Mouse (Mus musculus): ENCODE measurements around the gene Spns1. TPM values are rescaled to one million over a fixed set of nuclear protein-coding genes. Genes with fewer than 3 reads are reported as not detected.
A peak's percentile ranks its signal among the peaks of the same experiment; 100 is the strongest.
"Not testable (repeated sequence)": the region's sequence is repeated elsewhere in the genome, so short reads cannot be mapped to it uniquely, and the experiment has no call there.

The Spns1 gene
- polyA plus RNA-seq, 2 experiments = 11.6 to 21.7 TPM

DNA sequence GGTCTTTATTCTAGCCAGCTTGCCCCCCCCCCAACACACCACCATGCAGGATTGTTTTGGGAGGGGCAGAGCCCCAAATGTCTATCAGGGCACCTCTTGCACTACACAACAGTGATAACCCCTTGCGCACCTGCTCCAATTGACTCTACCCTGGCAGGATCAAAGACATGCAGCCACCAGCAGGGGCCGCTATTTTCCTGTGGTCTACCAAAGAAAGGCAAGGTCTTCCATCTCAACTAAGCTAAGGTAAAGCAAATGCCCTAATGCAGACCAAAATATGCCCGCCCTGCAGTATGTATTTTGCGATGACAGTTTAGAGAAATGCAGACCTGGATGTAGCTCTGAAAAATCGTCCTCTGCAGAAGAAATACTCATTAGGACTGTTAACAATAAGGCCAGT lies 22.3 kb upstream of the Spns1 start:
- Histone ChIP-seq H3K27me3 (ENCODE audit: control insufficient read depth, insufficient read depth, low read length) (no peaks in the 10 kb centered on the region), H3K4me2 (ENCODE audit: low read depth) (no peak overlapping the region), H3K27ac (no peak overlapping the region), H3K4me1 (replicated peaks; ENCODE audit: control insufficient read depth in 2 of 2, insufficient read depth in 2 of 2, low read length in 1 of 2) (peaks cover 15 to 17% of the 10 kb centered on the region in 2 experiments), H3K4me3 (ENCODE audit: insufficient read depth in 1 of 2, low read depth in 2 of 2, low read length in 2 of 2) (no peak overlapping the region), H3K36me3 (replicated peaks; ENCODE audit: control insufficient read depth, insufficient read depth, low read depth) (no peaks in the 10 kb centered on the region), H3K9ac (replicated peaks) (no peak overlapping the region), H3K9me3 (ENCODE audit: control insufficient read depth, low read length) (no peaks in the 10 kb centered on the region)
- whole genome bisulfite sequencing (ENCODE audit: insufficient replicate concordance) = 4% methylated on average over 5 of the region's 5 CpGs
- TF ChIP-seq EP300 (IDR thresholded peaks at IDR 0.05; ENCODE audit: low read depth) = no peak
- peak; percentile 93 for TF ChIP-seq CTCF (IDR thresholded peaks at IDR 0.05; ENCODE audit: low read depth)
- ATAC-seq (ENCODE audit: insufficient read depth) (no peak), DNase-seq (ENCODE audit: low read depth in 3 of 3, low spot score in 3 of 3) (peak; percentile 47 to 68 (median 68))

DNA sequence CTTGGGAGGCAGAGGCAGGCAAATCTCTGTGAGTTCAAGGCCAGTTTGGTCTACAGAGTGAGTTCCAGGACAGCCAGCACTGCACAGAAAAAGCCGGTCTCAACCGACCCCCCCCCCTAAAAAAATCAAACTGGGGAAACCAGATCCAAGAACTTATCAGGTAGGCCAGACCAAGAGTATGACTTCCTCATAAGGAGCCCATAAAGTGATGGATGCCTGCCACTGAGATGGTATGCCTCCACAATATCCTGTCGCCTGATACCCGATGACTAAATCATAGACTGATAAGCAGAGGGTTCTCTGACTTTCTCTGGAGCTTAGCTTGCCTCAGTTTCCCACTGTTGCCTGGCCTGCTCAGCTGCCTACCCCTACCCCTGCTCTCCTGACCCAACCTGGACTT lies 20.6 kb upstream of the Spns1 start:
- TF ChIP-seq EP300 (IDR thresholded peaks at IDR 0.05; ENCODE audit: low read depth) = no peak
- no peak for TF ChIP-seq CTCF (IDR thresholded peaks at IDR 0.05; ENCODE audit: low read depth)
- Histone ChIP-seq H3K9ac (replicated peaks) (no peak overlapping the region), H3K27me3 (ENCODE audit: control insufficient read depth, insufficient read depth, low read length) (no peaks in the 10 kb centered on the region), H3K36me3 (replicated peaks; ENCODE audit: control insufficient read depth, insufficient read depth, low read depth) (no peaks in the 10 kb centered on the region), H3K4me3 (ENCODE audit: insufficient read depth in 1 of 2, low read depth in 2 of 2, low read length in 2 of 2) (no peak overlapping the region), H3K4me1 (replicated peaks; ENCODE audit: control insufficient read depth in 2 of 2, insufficient read depth in 2 of 2, low read length in 1 of 2) (peaks cover 15 to 17% of the 10 kb centered on the region in 2 experiments), H3K4me2 (ENCODE audit: low read depth) (no peak overlapping the region), H3K27ac (no peak overlapping the region), H3K9me3 (ENCODE audit: control insufficient read depth, low read length) (no peaks in the 10 kb centered on the region)
- DNase-seq (ENCODE audit: low read depth in 3 of 3, low spot score in 3 of 3) = no peak
- 13% methylated on average over 4 of the region's 4 CpGs for WGBS (ENCODE audit: insufficient replicate concordance)
- no peak for ATAC-seq (ENCODE audit: insufficient read depth)

DNA sequence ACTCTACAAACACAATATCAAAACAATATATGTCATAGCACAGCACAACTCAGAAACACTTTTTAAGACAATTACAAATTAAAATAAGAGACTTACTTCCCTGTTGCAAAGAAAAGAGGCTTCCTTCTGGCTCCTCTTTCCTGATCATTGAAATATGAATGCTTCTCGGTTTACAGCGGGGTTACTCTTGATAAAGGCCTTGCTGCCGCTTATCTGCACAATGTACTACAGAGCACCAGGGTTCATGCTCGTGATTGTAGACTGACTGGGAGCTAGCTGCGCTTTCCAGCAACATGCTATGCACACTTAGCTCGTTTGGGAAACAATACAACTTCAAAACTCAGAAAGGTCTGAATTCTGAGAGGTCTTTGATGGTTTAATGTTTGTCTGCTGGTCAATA lies 20.0 kb upstream of the Spns1 start:
- H3K9me3 ChIP-seq (ENCODE audit: control insufficient read depth, low read length) = no peaks in the 10 kb centered on the region
- peak; percentile 37 to 47 (median 41) for DNase-seq (ENCODE audit: low read depth in 3 of 3, low spot score in 3 of 3)
- WGBS (ENCODE audit: insufficient replicate concordance) = 12% methylated on average over 6 of the region's 6 CpGs
- H3K4me3 ChIP-seq (ENCODE audit: insufficient read depth in 1 of 2, low read depth in 2 of 2, low read length in 2 of 2) = peak overlapping the region; percentile 41 to 95
- TF ChIP-seq EP300 (IDR thresholded peaks at IDR 0.05; ENCODE audit: low read depth) = peak; percentile 40; the same call in 1 of the 2 replicates
- TF ChIP-seq CTCF (IDR thresholded peaks at IDR 0.05; ENCODE audit: low read depth) = no peak
- peaks cover 15 to 17% of the 10 kb centered on the region in 2 experiments for H3K4me1 ChIP-seq (replicated peaks; ENCODE audit: control insufficient read depth in 2 of 2, insufficient read depth in 2 of 2, low read length in 1 of 2)
- H3K36me3 ChIP-seq (replicated peaks; ENCODE audit: control insufficient read depth, insufficient read depth, low read depth) = no peaks in the 10 kb centered on the region
- H3K9ac ChIP-seq (replicated peaks) = peak overlapping the region; percentile 50
- no peaks in the 10 kb centered on the region for H3K27me3 ChIP-seq (ENCODE audit: control insufficient read depth, insufficient read depth, low read length)
- H3K27ac ChIP-seq = peak overlapping the region; percentile 45
- peak; percentile 51; the same call in 1 of the 2 replicates for ATAC-seq (ENCODE audit: insufficient read depth)
- H3K4me2 ChIP-seq (ENCODE audit: low read depth) = peak overlapping the region; percentile 74

DNA sequence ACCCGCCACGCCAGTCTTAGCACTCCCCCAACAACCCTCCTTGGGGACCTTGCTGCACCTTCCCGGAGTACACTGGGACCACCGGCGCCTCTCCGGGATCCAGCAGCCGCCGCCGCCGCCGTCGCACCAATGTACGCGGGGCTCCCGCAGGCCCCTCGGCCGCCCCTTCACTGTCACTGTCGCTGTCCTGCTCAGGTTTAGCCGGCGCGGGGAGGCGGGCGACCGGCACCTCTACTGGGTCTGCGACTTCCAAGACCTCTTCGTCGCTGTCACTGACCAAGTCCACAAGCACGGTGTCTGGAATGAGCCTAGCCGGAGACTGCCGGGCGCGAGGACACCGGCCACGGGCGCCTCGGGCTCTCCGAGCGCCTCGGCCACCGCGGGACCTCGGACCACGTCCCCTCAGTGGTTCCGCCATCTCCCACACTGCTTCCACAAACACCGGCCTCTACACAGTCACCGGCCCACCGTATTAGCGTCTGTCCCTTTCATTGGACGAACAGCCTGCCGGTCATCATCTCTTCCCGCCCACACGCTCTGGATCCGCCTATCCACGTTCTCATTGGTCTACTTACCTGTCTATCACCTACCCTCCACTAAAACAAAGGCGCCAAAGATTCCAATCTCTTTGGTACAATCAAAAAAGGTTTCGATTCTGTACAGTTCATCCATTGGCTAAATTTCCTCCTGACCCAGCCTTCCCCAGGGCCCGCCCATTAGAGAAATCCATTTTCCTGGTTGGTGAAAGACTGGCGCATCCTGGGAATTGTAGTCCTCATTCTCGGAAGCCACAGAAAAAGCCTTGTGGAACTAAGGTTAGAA lies 19.3 kb upstream of the Spns1 start, which contains the start of gene Nfatc2ip:
TSS of gene Nfatc2ip (minus strand) at position 440 of the 822 bp plus-strand sequence.
- H3K27me3 ChIP-seq (ENCODE audit: control insufficient read depth, insufficient read depth, low read length) = no peaks in the 10 kb centered on the region
- TF ChIP-seq CTCF (IDR thresholded peaks at IDR 0.05; ENCODE audit: low read depth) (no peak), EP300 (IDR thresholded peaks at IDR 0.05; ENCODE audit: low read depth) (no peak)
- H3K9ac ChIP-seq (replicated peaks) = peak within 1 kb of the TSS; percentile 91
- H3K4me2 ChIP-seq (ENCODE audit: low read depth) = peak within 1 kb of the TSS; percentile 81
- H3K36me3 ChIP-seq (replicated peaks; ENCODE audit: control insufficient read depth, insufficient read depth, low read depth) = no peaks in the 10 kb centered on the region
- peak within 1 kb of the TSS; percentile 68 to 95 for H3K4me3 ChIP-seq (ENCODE audit: insufficient read depth in 1 of 2, low read depth in 2 of 2, low read length in 2 of 2)
- ATAC-seq (ENCODE audit: insufficient read depth) (peak; percentile 98), DNase-seq (ENCODE audit: low read depth in 3 of 3, low spot score in 3 of 3) (peak; percentile 97 to 98 (median 98))
- H3K9me3 ChIP-seq (ENCODE audit: control insufficient read depth, low read length) = no peaks in the 10 kb centered on the region
- peaks cover 15 to 17% of the 10 kb centered on the region in 2 experiments for H3K4me1 ChIP-seq (replicated peaks; ENCODE audit: control insufficient read depth in 2 of 2, insufficient read depth in 2 of 2, low read length in 1 of 2)
- under 1% methylated on average over 59 of the region's 59 CpGs for WGBS (ENCODE audit: insufficient replicate concordance)
- H3K27ac ChIP-seq = peak within 1 kb of the TSS; percentile 50

DNA sequence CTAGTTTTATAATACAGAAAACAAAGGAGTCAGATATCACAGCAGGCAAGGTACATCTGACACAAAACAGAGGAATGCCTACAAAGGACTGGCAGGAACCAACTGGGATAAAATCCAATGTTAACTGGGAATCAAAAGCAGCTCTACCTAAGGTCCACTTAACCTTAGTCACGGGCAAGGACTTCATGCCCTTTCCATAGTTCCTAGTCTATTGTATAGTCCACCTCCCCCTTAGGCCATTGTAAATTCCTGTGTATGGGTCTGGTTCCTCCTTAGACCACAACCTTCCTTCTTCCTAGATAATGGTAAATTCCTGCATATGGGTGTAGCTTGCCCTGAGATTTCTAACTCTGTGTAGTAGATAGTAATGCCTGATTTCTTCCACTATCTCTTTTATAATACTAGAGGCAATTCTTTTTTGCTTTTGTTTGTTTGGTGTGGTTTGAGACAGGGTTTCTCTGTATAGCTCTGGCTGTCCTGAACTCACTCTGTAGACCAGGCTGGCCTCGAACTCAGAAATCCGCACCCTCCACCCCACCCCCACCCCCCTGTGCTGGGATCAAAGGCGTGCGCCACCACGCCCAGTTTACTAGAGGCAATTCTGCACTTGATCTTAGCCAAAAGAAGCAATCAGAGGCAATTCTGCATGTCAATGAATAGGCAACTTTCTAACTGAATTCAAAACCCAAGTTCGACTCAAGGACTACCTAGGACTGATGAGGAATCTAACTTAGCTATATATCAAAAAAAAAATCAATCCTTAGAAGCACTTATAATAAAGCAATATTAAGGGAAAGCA lies 15.0 kb upstream of the Spns1 start:
- not testable (repeated sequence) for H3K27ac ChIP-seq; H3K4me2 ChIP-seq (ENCODE audit: low read depth); H3K4me1 ChIP-seq (replicated peaks; ENCODE audit: control insufficient read depth in 2 of 2, insufficient read depth in 2 of 2, low read length in 1 of 2); H3K4me3 ChIP-seq (ENCODE audit: insufficient read depth in 1 of 2, low read depth in 2 of 2, low read length in 2 of 2); ATAC-seq (ENCODE audit: insufficient read depth); DNase-seq (ENCODE audit: low read depth in 3 of 3, low spot score in 3 of 3); H3K9me3 ChIP-seq (ENCODE audit: control insufficient read depth, low read length); H3K9ac ChIP-seq (replicated peaks); H3K27me3 ChIP-seq (ENCODE audit: control insufficient read depth, insufficient read depth, low read length)
- WGBS (ENCODE audit: insufficient replicate concordance) = 78% methylated on average over 7 of the region's 7 CpGs
- peaks cover 22% of the 10 kb centered on the region for H3K36me3 ChIP-seq (replicated peaks; ENCODE audit: control insufficient read depth, insufficient read depth, low read depth)

Measured in liver, embryonic 14.5 days (tissue).